Mouse (Mus musculus) CH12.LX (cell line): ENCODE results near the gene Gm10801. TPM values are rescaled to one million over a fixed set of nuclear protein-coding genes. Genes with fewer than 3 reads are reported as not detected.
"Not testable (repeated sequence)": the region's sequence is repeated elsewhere in the genome, so short reads cannot be mapped to it uniquely, and the experiment has no call there.

ENCODE experiments used
- DNase-seq: peaks from one replicate; pipeline ENCODE4 v3.0.0-alpha.2; 2013; ENCODE audit errors: extremely low read depth
- H3K27ac ChIP-seq: 2 replicates; pipeline ENCODE4 v1.5.1; 2012; ENCODE audit warnings: low read depth, mild to moderate bottlenecking, control low read depth, moderate library complexity; ENCODE audit not compliant: insufficient read depth
- H3K27me3 ChIP-seq: replicated peaks from 2 replicates; pipeline ENCODE3; 2012; ENCODE audit warnings: inconsistent platforms
- H3K36me3 ChIP-seq, 2 experiments: replicated peaks in 1 of 2; 2 replicates each; pipeline versions ENCODE3 to v1.6.1; 2012; ENCODE audit warnings: inconsistent platforms in 1 of 2, low read length in 1 of 2, mild to moderate bottlenecking in 1 of 2, mixed read lengths in 1 of 2, moderate library complexity in 1 of 2; ENCODE audit not compliant: control insufficient read depth in 1 of 2, insufficient read depth in 1 of 2
- H3K4me1 ChIP-seq, 2 experiments: 2 replicates each; pipeline ENCODE4 v1.6.1; 2012; ENCODE audit warnings: inconsistent platforms in 1 of 2, moderate library complexity in 1 of 2; ENCODE audit not compliant: insufficient read depth in 2 of 2, control insufficient read depth in 1 of 2
- H3K4me2 ChIP-seq: 2 replicates; pipeline ENCODE4 v1.6.1; 2012; ENCODE audit warnings: low read depth, mild to moderate bottlenecking, control low read depth; ENCODE audit not compliant: poor library complexity, insufficient read depth, severe bottlenecking
- H3K4me3 ChIP-seq, 3 experiments: fragments of 150-350 bp in 1 of 3; sonication (generic) in 1 of 3; replicated peaks in 1 of 3; 2 replicates each; pipeline versions ENCODE3 to v1.5.1; 2011 to 2012; ENCODE audit warnings: low read depth in 2 of 3, low read length in 2 of 3, mild to moderate bottlenecking in 2 of 3, moderate library complexity in 2 of 3, control low read depth in 1 of 3, improper control_type of control experiment in 1 of 3, inconsistent platforms in 1 of 3, mixed read lengths in 1 of 3; ENCODE audit not compliant: poor library complexity in 1 of 3
- H3K79me2 ChIP-seq: replicated peaks from 2 replicates; pipeline ENCODE4 v1.6.1; 2012; ENCODE audit warnings: mild to moderate bottlenecking, moderate library complexity; ENCODE audit not compliant: control insufficient read depth, poor library complexity, insufficient read depth, severe bottlenecking; ENCODE audit errors: extremely low read depth
- H3K9ac ChIP-seq: 2 replicates; pipeline ENCODE4 v1.6.1; 2012; ENCODE audit warnings: low read depth, mild to moderate bottlenecking, control low read depth, moderate library complexity; ENCODE audit not compliant: insufficient read depth
- H3K9me3 ChIP-seq: replicated peaks from 2 replicates; pipeline ENCODE3; 2012; ENCODE audit warnings: low read length, inconsistent platforms, mixed read lengths
- CHD2 ChIP-seq: IDR thresholded peaks from 2 replicates; pipeline ENCODE4 v1.6.1; 2011; ENCODE audit warnings: low read length, improper control_type of control experiment
- CTCF ChIP-seq, 2 experiments: IDR thresholded peaks in 1 of 2; conservative IDR thresholded peaks in 1 of 2; 2 replicates each; pipeline ENCODE4 v1.5.1; 2011 to 2012; ENCODE audit warnings: low read depth in 2 of 2, low read length in 2 of 2, improper control_type of control experiment in 1 of 2, inconsistent platforms in 1 of 2, mild to moderate bottlenecking in 1 of 2, moderate library complexity in 1 of 2
- JUN ChIP-seq: IDR thresholded peaks from 2 replicates; pipeline ENCODE4 v1.6.1; 2011; ENCODE audit warnings: low read depth, mild to moderate bottlenecking, low read length, improper control_type of control experiment, moderate library complexity; ENCODE audit not compliant: insufficient read depth
- JUND ChIP-seq: conservative IDR thresholded peaks from 2 replicates; pipeline ENCODE4 v1.6.1; 2011; ENCODE audit warnings: low read depth, low read length, improper control_type of control experiment
- MAZ ChIP-seq: IDR thresholded peaks from 2 replicates; pipeline ENCODE4 v1.6.1; 2012; ENCODE audit warnings: low read depth, mild to moderate bottlenecking, inconsistent platforms, low read length, improper control_type of control experiment, moderate library complexity
- MEF2A ChIP-seq: IDR thresholded peaks from 2 replicates; pipeline ENCODE4 v1.6.1; 2014; ENCODE audit warnings: low read depth, mild to moderate bottlenecking, inconsistent platforms, low read length, improper control_type of control experiment, borderline replicate concordance
- MXI1 ChIP-seq: IDR thresholded peaks from 2 replicates; pipeline ENCODE4 v1.6.1; 2011; ENCODE audit warnings: mild to moderate bottlenecking, low read depth, low read length, improper control_type of control experiment
- MYC ChIP-seq: IDR thresholded peaks from 2 replicates; pipeline ENCODE4 v1.6.1; 2011; ENCODE audit warnings: low read depth, mild to moderate bottlenecking, improper control_type of control experiment, low read length
- PAX5 ChIP-seq: IDR thresholded peaks from 2 replicates; pipeline ENCODE4 v1.6.1; 2012; ENCODE audit warnings: low read length, inconsistent platforms, mixed read lengths
- POLR2A ChIP-seq: IDR thresholded peaks from 2 replicates; pipeline ENCODE4 v1.6.1; 2011; ENCODE audit warnings: low read depth, mild to moderate bottlenecking, improper control_type of control experiment, low read length
- SMC3 ChIP-seq: IDR thresholded peaks from 2 replicates; pipeline ENCODE4 v1.6.1; 2011; ENCODE audit warnings: low read depth, low read length, improper control_type of control experiment
- TBP ChIP-seq: conservative IDR thresholded peaks from 2 replicates; pipeline ENCODE4 v1.6.1; 2011; ENCODE audit warnings: low read depth, low read length, improper control_type of control experiment
- USF1 ChIP-seq: IDR thresholded peaks from 2 replicates; pipeline ENCODE4 v1.6.1; 2014; ENCODE audit warnings: low read depth, mild to moderate bottlenecking, inconsistent platforms, low read length, improper control_type of control experiment
- USF2 ChIP-seq: conservative IDR thresholded peaks from 2 replicates; pipeline ENCODE4 v1.6.1; 2011; ENCODE audit warnings: low read depth, low read length, improper control_type of control experiment
- ZKSCAN1 ChIP-seq: IDR thresholded peaks from 2 replicates; pipeline ENCODE4 v1.6.1; 2012; ENCODE audit warnings: low read depth, inconsistent platforms, low read length, improper control_type of control experiment, borderline replicate concordance
- ZMIZ1 ChIP-seq: IDR thresholded peaks from 2 replicates; pipeline ENCODE4 v1.6.1; 2012; ENCODE audit warnings: low read depth, mild to moderate bottlenecking, inconsistent platforms, low read length, improper control_type of control experiment
- dilution Hi-C: fragments of 300-500 bp; cut with MboI; formaldehyde crosslinking; loops from 2 replicates; pipeline ENCODE4 v1.14.3; 2020; ENCODE audit warnings: low sequenced_read_pairs; ENCODE audit not compliant: extremely low pct_unique_long_range_greater_than_20kb, extremely low pct_ligation_motif_present
- in situ Hi-C: fragments of 300-500 bp; cut with MboI; formaldehyde crosslinking; loops from 3 replicates; pipeline ENCODE4 v1.14.3; 2019; ENCODE audit warnings: low sequenced_read_pairs, low pct_ligation_motif_present, low pct_unique_long_range_greater_than_20kb, mixed read lengths
- polyA plus RNA-seq: library from polyadenylated mRNA; unstranded; fragments of >175 nt; gene quantifications from 2 replicates; pipeline ENCODE4 v1.2.1, GENCODE M21; 2012; ENCODE audit warnings: low read depth; ENCODE audit not compliant: insufficient read length
- total RNA-seq, 2 experiments: library from RNA; depleted of rRNA; stranded (reverse); fragments of 300-350 nt in 1 of 2; fragments of >200 nt in 1 of 2; gene quantifications; 2 replicates each; pipeline ENCODE4 v1.2.3; 2012 to 2014

Gm10801 gene
- total RNA-seq (2012; rRNA removed) (3.3 and 7.3 TPM in 2 replicates), total RNA-seq (2014; rRNA removed) (0.66 TPM in 1 of 2 replicates, not detected in the other), polyA plus RNA-seq (0.80 TPM in 1 of 2 replicates, not detected in the other)

- H3K4me1 ChIP-seq, dilution Hi-C loops, DNase-seq, H3K36me3 ChIP-seq, H3K79me2 ChIP-seq, H3K27me3 ChIP-seq, in situ Hi-C loops, H3K9me3 ChIP-seq, H3K4me2 ChIP-seq, H3K9ac ChIP-seq, H3K27ac ChIP-seq, H3K4me3 ChIP-seq: not testable (repeated sequence)
These were observed at the start of gene Gm10801 for GRCm38 (mm10) chr2:98661937-98662336. Gm10801 (plus strand) TSS chr2:98662237.

- dilution Hi-C loops, H3K4me3 ChIP-seq, H3K4me2 ChIP-seq, H3K9me3 ChIP-seq, H3K36me3 ChIP-seq, DNase-seq, H3K79me2 ChIP-seq, in situ Hi-C loops, H3K27ac ChIP-seq, H3K9ac ChIP-seq, H3K4me1 ChIP-seq, H3K27me3 ChIP-seq: not testable (repeated sequence)
These were observed 5.2 kb downstream of the Gm10801 start, which contains the start of gene Gm10800 for GRCm38 (mm10) chr2:98667201-98667600. Gm10800 (minus strand) TSS chr2:98667301.

GRCm38 (mm10) chr2:98697533-98697932 lies 35.5 kb downstream of the Gm10801 start:
- no peak overlapping the region for H3K27ac ChIP-seq
- no peak overlapping the region for H3K9ac ChIP-seq
- H3K4me1 ChIP-seq, result no peaks in the 10 kb centered on the region
- H3K36me3 ChIP-seq, result no peaks in the 10 kb centered on the region
- no peak overlapping the region for H3K4me3 ChIP-seq
- no peak for TF ChIP-seq MEF2A
- TF ChIP-seq USF1, result no peak
- no peak for TF ChIP-seq MAZ
- TF ChIP-seq TBP, result no peak
- no peak for TF ChIP-seq USF2
- TF ChIP-seq ZKSCAN1, result no peak
- TF ChIP-seq MYC, result no peak
- no peak for TF ChIP-seq JUND
- no peak for TF ChIP-seq CHD2
- no peak for TF ChIP-seq POLR2A
- TF ChIP-seq MXI1, result no peak
- TF ChIP-seq SMC3, result no peak
- TF ChIP-seq CTCF (conservative IDR thresholded peaks at IDR 0.05 in 1 of 2, IDR thresholded peaks at IDR 0.05 in 1 of 2; ENCODE audit: low read depth in 2 of 2, low read length in 2 of 2), result no peak
- TF ChIP-seq ZMIZ1, result no peak
- no peak for TF ChIP-seq JUN
- no peak for TF ChIP-seq PAX5
- TF ChIP-seq, all 38 proteins: peak for 0
- Histone ChIP-seq H3K79me2 (no peaks in the 10 kb centered on the region), H3K4me2 (no peak overlapping the region), H3K9me3 (peaks cover 7% of the 10 kb centered on the region), H3K27me3 (no peaks in the 10 kb centered on the region)
- in situ Hi-C loops (no loop called here), dilution Hi-C loops (no loop called here)
- DNase-seq, result no peak

Other genes starting within 250 kb of the Gm10801 start
- gene Gm10800, start 5.1 kb downstream of the Gm10801 start, total RNA-seq (2012; rRNA removed), result 2.6 and 8.7 TPM in 2 replicates
- 0.45 TPM in 1 of 2 replicates, not detected in the other for gene Gm10800, start 5.1 kb downstream of the Gm10801 start, total RNA-seq (2014; rRNA removed)
- 2.3 and 4.9 TPM in 2 replicates for gene Gm10800, start 5.1 kb downstream of the Gm10801 start, polyA plus RNA-seq